Mouse (Mus musculus) stomach, embryonic 16.5 days (tissue): ENCODE measurements around the gene Slc35b1. TPM values are rescaled to one million over a fixed set of nuclear protein-coding genes. Genes with fewer than 3 reads are reported as not detected.
A peak's percentile ranks its signal among the peaks of the same experiment; 100 is the strongest.
"Not testable (repeated sequence)": the region's sequence is repeated elsewhere in the genome, so short reads cannot be mapped to it uniquely, and the experiment has no call there.

Experiments used
- ATAC-seq: fragments of 200-750 bp; cut with Nextera tagmentation; 2 replicates; pipeline ENCODE4 v1.8.0; 2017; ENCODE audit warnings: moderate number of reproducible peaks, moderate TSS enrichment; ENCODE audit not compliant: insufficient read depth, low FRiP score
- H3K27ac ChIP-seq: fragments of 300-500 bp; sonication (generic); 2 replicates; pipeline ENCODE4 v1.5.1; 2014; ENCODE audit warnings: low read length
- H3K27me3 ChIP-seq: fragments of 300-500 bp; sonication (generic); 2 replicates; pipeline ENCODE4 v1.6.1; 2014; ENCODE audit warnings: low read length, control low read depth, mixed read lengths; ENCODE audit not compliant: control insufficient read depth, insufficient read depth
- H3K36me3 ChIP-seq: fragments of 300-500 bp; sonication (generic); 2 replicates; pipeline ENCODE4 v1.6.1; 2014; ENCODE audit warnings: low read length; ENCODE audit not compliant: control insufficient read depth, insufficient read depth
- H3K4me1 ChIP-seq: fragments of 300-500 bp; sonication (generic); 2 replicates; pipeline ENCODE4 v1.6.1; 2014; ENCODE audit warnings: low read length, control low read depth, mixed read lengths; ENCODE audit not compliant: control insufficient read depth, insufficient read depth
- H3K4me2 ChIP-seq: fragments of 300-500 bp; sonication (generic); 2 replicates; pipeline ENCODE4 v1.6.1; 2014; ENCODE audit warnings: low read depth, low read length, mixed read lengths
- H3K4me3 ChIP-seq: fragments of 300-500 bp; sonication (generic); replicated peaks from 2 replicates; pipeline ENCODE4 v1.5.1; 2014; ENCODE audit warnings: mild to moderate bottlenecking, low read length
- H3K9ac ChIP-seq: fragments of 300-500 bp; sonication (generic); 2 replicates; pipeline ENCODE4 v1.6.1; 2014; ENCODE audit warnings: low read length
- H3K9me3 ChIP-seq: fragments of 300-500 bp; sonication (generic); replicated peaks from 2 replicates; pipeline ENCODE4 v1.6.1; 2016; ENCODE audit warnings: low read length, control low read depth; ENCODE audit not compliant: control insufficient read depth
- WGBS: fragments of 180-500 bp; shearing (Covaris S2); extraction: QIAGEN DNeasy Blood & Tissue Kit; methylation state at CpG from one replicate; pipeline ENCODE4 v1.1.7; 2014; 5-methylcytosine and 5-hydroxymethylcytosine counted together
- polyA plus RNA-seq: library from polyadenylated mRNA; unstranded; fragments of >200 nt; fragmentation: Nextera tagmentation; extraction: Ambion mirVana; gene quantifications from 2 replicates; pipeline ENCODE4 v1.2.1, GENCODE M21; 2015

The Slc35b1 gene
- polyA plus RNA-seq, 1 experiment from 2014 or later = 98.9 TPM

DNA sequence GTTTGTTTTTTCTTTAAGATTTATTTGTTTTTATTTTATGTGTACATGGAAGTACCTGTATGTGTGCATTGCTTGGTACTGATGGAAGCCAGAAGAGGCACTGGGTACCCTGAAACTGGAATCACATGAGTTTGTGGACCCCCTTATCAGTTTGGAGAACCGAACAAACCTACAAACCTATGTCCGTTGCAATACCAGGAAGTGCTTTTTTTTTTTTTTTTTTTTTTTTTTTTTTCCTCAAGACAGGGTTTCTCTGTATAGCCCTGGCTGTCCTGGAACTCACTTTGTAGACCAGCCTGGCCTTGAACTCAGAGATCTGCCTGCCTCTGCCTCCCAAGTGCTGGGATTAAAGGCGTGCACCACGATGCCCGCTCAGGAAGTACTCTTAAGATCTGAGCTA is 21.9 kb downstream of the Slc35b1 start:
- H3K9ac ChIP-seq, H3K4me3 ChIP-seq, H3K27ac ChIP-seq, H3K4me1 ChIP-seq, H3K27me3 ChIP-seq, H3K4me2 ChIP-seq, H3K36me3 ChIP-seq, ATAC-seq, H3K9me3 ChIP-seq: not testable (repeated sequence)
- WGBS = 89% methylated on average over 5 of the region's 5 CpGs

DNA sequence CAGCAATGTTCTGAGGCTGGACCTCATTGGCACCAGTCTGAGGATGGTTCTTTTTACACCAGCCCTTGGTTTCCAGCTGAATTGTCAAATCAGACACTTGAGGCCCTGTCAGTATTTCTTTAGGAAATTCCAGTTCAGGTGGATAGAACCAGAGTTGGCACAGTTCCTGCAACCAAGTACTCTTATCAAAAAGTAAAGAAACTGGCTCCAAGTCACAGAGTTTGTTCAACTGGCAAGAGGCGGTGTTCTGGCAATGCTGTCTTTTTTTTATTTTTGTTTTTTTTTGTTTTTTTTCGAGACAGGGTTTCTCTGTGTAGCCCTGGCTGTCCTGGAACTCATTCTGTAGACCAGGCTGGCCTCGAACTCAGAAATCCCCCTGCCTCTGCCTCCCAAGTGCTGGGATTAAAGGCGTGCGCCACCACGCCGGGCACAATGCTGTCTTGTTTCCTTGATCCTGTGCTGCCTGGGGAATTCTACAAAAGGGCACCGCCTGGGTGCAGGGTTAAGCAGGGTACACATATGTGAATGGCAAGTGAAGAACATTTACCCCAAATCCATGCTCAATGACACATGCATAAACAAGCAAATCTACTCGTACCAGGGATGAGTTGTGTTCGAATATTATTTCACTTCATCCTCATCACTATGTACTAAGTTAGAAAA is 25.1 kb downstream of the Slc35b1 start:
- H3K36me3 ChIP-seq = no peaks in the 10 kb centered on the region
- H3K9ac ChIP-seq = no peak overlapping the region
- ATAC-seq = no peak
- H3K27ac ChIP-seq = no peak overlapping the region
- H3K4me3 ChIP-seq = no peak overlapping the region
- H3K9me3 ChIP-seq = no peaks in the 10 kb centered on the region
- H3K4me1 ChIP-seq = no peaks in the 10 kb centered on the region
- WGBS = 76% methylated on average over 10 of the region's 10 CpGs
- no peak overlapping the region for H3K4me2 ChIP-seq
- no peaks in the 10 kb centered on the region for H3K27me3 ChIP-seq

DNA sequence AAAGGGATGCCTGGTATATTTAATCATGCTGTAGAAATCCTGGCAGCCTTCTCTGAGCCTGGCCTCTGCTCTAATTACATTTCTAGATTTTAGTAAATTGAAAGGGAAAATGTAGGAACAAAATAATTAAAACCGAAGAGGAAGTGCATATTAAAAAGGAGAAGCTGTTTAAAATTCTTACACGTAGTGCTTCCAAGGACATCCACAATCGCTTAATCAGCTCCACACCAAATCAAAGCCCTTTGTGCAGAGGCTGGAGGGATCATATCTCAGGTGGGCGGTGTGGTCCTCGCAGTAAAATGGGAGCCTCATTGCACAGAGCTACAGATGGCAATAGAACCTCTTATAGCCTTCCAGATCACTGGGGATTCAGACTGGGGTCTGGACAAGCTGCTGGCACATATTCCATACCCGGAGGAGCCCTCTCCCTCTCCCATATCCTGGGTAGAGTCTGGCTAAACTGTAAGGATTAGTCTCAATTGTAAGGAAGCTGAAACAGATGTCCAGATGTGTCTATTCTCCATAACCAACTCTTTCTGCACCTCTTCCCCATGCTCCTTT is 27.0 kb downstream of the Slc35b1 start:
- H3K4me3 ChIP-seq = no peak overlapping the region
- no peak overlapping the region for H3K4me2 ChIP-seq
- H3K4me1 ChIP-seq = peaks cover 11% of the 10 kb centered on the region
- H3K27me3 ChIP-seq = no peaks in the 10 kb centered on the region
- no peak overlapping the region for H3K9ac ChIP-seq
- no peak for ATAC-seq
- WGBS = 66% methylated on average over 6 of the region's 6 CpGs
- H3K27ac ChIP-seq = no peak overlapping the region
- H3K9me3 ChIP-seq = no peaks in the 10 kb centered on the region
- H3K36me3 ChIP-seq = no peaks in the 10 kb centered on the region

DNA sequence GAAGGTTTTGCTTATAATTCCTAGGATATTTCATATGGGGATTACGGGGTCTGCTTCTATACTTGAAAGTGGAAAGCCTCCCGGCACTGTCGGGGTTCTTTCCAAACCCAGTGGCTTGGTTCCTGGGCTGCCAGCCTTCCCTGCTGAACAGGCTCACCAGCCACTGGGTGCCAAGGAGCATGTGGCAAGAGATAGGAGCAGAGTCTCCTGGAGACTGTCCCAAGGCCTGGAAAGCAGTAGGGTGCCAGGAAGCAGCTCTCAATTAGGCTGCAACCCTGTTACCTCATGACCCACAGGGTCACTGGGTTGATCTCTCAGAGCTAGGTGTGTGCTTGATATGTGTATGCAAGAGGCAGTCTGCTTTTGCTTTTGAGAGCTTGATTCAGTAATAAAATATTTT is 28.1 kb downstream of the Slc35b1 start:
- Histone ChIP-seq H3K4me1 (peaks cover 11% of the 10 kb centered on the region), H3K27me3 (no peaks in the 10 kb centered on the region), H3K4me2 (no peak overlapping the region), H3K9me3 (no peaks in the 10 kb centered on the region), H3K36me3 (no peaks in the 10 kb centered on the region), H3K27ac (no peak overlapping the region), H3K9ac (no peak overlapping the region), H3K4me3 (no peak overlapping the region)
- ATAC-seq = no peak
- 81% methylated on average over 3 of the region's 3 CpGs for WGBS

DNA sequence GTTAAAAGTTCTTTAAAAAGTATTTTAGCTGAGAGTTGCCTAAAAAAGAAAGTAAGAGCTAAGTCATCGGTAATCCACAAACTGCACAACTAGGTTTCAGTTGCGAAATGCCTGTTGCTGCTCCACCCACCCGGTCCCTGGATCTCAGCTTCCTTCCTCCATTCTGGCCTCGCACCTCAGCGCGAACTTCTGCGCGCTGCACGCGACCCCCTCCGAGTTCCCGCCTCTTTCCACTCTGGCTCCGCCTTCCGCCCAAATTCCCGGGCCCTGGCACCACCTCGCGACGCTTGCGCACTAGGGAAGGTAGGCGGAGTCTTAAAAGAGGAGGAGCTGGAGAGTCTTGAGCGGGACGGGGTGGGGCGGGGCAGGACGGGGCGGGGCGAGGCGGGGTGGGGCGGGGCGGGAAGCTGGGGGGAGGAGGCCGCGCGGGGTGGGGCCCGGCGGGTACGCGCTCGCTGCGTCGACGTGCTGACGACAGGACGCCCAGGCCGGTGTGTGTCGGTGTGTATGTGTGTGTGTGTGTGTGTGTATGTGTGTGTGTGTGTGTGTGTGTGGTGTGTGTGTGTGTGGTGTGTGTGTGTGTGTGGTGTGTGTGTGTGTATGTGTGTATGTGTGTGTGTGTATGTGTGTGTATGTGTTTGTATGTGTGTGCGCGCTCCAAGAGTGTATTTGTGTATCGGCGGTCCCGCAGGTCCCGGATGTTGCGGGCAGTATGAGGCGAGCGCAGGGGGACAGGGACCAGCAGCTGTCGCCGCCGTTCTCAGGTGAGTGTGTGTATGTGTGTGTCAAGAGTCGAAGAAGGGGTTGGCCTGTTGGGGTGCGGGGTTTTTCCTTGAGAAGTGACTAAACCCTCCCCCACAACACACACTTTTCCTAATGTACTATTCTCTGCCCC is 29.4 kb downstream of the Slc35b1 start, which contains the start of gene Spop:
Spop (plus strand) TSS at position 440 of the 895 bp plus-strand sequence.
- peak; percentile 91 for ATAC-seq
- Histone ChIP-seq H3K9ac (peak within 1 kb of the TSS; percentile 74), H3K36me3 (no peaks in the 10 kb centered on the region), H3K27ac (peak within 1 kb of the TSS; percentile 94), H3K27me3 (no peaks in the 10 kb centered on the region), H3K4me2 (peak within 1 kb of the TSS; percentile 76), H3K4me1 (peaks cover 11% of the 10 kb centered on the region), H3K9me3 (no peaks in the 10 kb centered on the region), H3K4me3 (peak within 1 kb of the TSS; percentile 75)
- 2% methylated on average over 55 of the region's 58 CpGs for WGBS

DNA sequence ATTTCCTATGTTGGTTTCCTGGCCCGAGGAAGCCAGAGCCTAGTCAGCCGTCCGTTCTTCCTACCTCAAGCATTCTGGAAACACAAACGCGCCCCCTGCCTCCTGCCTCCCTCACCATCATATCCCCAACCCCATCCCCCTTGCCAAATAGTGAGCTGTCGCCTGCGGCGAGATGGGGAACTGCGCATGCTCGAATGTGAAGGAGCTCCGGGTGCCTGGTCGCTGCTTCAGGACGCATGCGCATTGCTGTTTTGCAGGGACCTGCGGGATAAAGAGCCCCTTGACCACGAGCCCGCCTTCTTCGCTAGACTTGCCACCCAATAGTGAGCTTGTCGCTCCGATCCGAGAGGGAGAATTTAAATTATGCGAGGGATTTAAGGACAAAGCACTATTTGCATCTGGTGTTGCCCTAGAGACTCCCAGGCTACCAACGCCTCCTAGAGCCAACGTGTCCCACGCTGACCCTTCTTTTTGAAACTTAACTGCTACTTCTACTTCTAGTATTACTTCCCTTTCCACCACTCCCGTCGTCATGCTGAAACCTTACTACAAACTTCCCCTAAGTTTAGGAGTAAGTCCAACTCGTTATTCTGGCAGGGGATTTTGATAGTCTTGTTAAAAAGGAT is 30.2 kb downstream of the Slc35b1 start:
- Histone ChIP-seq H3K36me3 (no peaks in the 10 kb centered on the region), H3K27me3 (no peaks in the 10 kb centered on the region), H3K4me3 (peak overlapping the region; percentile 75), H3K27ac (peak overlapping the region; percentile 94), H3K4me2 (peak overlapping the region; percentile 76), H3K9ac (peak overlapping the region; percentile 74), H3K9me3 (no peaks in the 10 kb centered on the region), H3K4me1 (peaks cover 11% of the 10 kb centered on the region)
- peak; percentile 88 for ATAC-seq
- WGBS = under 1% methylated on average over 28 of the region's 28 CpGs

DNA sequence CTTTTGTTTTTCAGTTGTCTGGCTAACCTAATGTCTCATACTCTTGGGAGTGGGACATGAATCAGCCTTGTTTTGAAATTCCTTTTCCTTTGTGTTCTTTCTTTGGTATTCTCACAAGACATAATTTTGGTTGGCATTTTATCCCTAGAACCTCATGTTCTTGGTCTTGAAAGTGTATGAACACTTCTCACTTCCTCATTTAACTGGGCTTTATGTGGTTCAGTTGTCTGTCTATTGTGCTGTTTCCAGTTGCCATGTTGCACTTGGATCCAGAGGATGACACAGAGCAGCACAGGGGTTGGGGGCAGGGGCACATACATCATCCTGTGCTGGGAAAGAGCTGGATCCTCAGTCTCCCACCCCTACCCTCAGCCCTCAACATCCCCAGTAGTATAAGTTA is 31.4 kb downstream of the Slc35b1 start:
- H3K27me3 ChIP-seq = no peaks in the 10 kb centered on the region
- H3K4me3 ChIP-seq = peak overlapping the region; percentile 16
- no peaks in the 10 kb centered on the region for H3K36me3 ChIP-seq
- no peak overlapping the region for H3K9ac ChIP-seq
- H3K4me2 ChIP-seq = peak overlapping the region; percentile 76; the same call in 1 of the 2 replicates
- H3K9me3 ChIP-seq = no peaks in the 10 kb centered on the region
- H3K4me1 ChIP-seq = peaks cover 11% of the 10 kb centered on the region
- no peak overlapping the region for H3K27ac ChIP-seq
- ATAC-seq = no peak

DNA sequence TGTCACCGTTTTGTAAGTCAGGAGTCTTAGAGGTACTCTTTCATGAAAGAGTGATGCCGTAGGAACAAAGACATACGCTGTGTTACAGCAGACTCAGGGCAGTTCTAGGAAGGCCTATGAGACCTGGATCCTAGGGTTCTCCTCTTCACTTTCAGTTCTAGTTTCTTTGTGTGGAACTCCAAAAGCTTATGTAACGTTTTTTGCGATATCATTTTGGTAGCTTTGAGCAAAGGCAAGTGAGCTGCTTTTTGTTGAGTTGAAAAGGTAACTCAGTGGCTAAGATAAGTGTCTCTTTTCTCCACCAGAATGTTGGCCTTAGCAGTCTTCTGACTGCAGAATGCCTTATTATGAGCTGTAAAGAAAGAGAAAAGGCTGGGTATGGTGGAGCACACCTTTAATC is 32.8 kb downstream of the Slc35b1 start:
- Histone ChIP-seq H3K27me3 (no peaks in the 10 kb centered on the region), H3K27ac (no peak overlapping the region), H3K9ac (no peak overlapping the region), H3K4me3 (no peak overlapping the region), H3K9me3 (no peaks in the 10 kb centered on the region), H3K36me3 (no peaks in the 10 kb centered on the region), H3K4me2 (no peak overlapping the region), H3K4me1 (peaks cover 11% of the 10 kb centered on the region)
- no peak for ATAC-seq
- WGBS = 85% methylated on average over 5 of the region's 5 CpGs
